Mouse (Mus musculus): ENCODE data around the gene Smap2.

- TF ChIP-seq CTCF (IDR thresholded peaks at IDR 0.05; ENCODE audit: control insufficient read depth, insufficient read depth, insufficient replicate concordance, low read depth, low read length) (no peak), POLR2A (IDR thresholded peaks at IDR 0.05; ENCODE audit: control insufficient read depth, low read depth, low read length) (no peak)
These were observed 66.2 kb downstream of the Smap2 start for GRCm38 (mm10) chr4:120950763-120951427.
